Mouse (Mus musculus): Measurements from ENCODE around the gene Dnah8.

DNA sequence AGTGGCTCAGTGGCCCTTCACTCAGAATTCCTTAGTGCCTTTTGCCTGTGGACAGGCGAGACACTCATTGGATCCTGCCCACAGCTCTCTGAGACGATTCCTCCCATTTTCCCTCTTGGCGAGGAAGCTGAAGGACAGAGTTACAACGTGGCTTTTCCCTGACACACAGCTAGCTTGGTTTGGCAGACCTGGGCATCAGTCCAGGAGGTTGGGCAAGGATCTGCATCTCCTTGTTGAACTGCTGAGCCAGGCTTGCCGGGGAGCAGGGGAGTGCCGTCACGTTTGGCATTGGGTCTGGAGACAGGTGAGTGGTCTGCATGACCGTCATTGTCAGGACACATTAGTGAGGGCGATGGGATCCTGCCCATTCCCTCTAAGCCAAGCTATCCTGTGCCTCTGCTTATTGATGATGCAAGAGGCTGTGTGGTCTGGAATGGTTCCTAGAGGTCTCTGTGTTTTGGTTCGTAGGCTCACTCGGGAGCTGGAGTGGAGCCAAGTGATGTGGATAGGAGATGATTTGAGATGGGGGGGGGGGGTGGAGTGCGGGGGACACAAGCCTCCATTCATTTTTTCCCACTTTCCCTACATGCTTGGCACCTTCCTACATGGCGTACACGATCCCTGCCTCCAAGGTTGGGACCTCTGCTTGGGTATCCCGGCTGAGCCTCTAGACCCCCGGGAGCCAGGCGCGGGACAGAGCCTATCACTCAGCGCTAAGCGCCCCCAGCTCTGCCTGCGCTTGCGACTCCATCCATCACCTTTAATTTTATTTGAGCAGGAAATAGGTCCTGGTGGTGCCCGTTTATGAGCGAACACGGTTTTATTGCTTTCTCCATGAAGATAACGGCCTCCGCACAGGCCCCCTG, 286.9 kb downstream of the Dnah8 start:
- TF ChIP-seq CTCF (IDR thresholded peaks at IDR 0.05) (no peak), EP300 (IDR thresholded peaks at IDR 0.05) (no peak)
